Mouse (Mus musculus) C2C12 (cell line): ENCODE data around the gene Borcs5.

Experiments
- CEBPB ChIP-seq: IDR thresholded peaks from one replicate; pipeline ENCODE4 v1.6.1; 2011; ENCODE audit warnings: low read depth, mild to moderate bottlenecking, control low read depth, moderate library complexity
- CTCF ChIP-seq: IDR thresholded peaks from one replicate; pipeline ENCODE4 v1.5.1; 2011; ENCODE audit not compliant: control insufficient read depth, insufficient read depth, insufficient read length
- MAX ChIP-seq: IDR thresholded peaks from one replicate; pipeline ENCODE4 v1.6.1; 2011; ENCODE audit warnings: mild to moderate bottlenecking, control low read depth
- MYOD1 ChIP-seq: IDR thresholded peaks from one replicate; pipeline ENCODE4 v1.6.1; 2011; ENCODE audit warnings: low read depth; ENCODE audit not compliant: control insufficient read depth, insufficient read length
- MYOG ChIP-seq: IDR thresholded peaks from one replicate; pipeline ENCODE4 v1.6.1; 2011; ENCODE audit not compliant: control insufficient read depth, insufficient read length; ENCODE audit errors: extremely low read depth
- USF1 ChIP-seq: IDR thresholded peaks from one replicate; pipeline ENCODE4 v1.6.1; 2011; ENCODE audit warnings: low read depth, mild to moderate bottlenecking, control low read depth, moderate library complexity

GRCm38 (mm10) chr6:134614322-134614721 is 25.0 kb upstream of the Borcs5 start:
- TF ChIP-seq CTCF (no peak), MAX (no peak), MYOD1 (no peak), CEBPB (no peak), USF1 (no peak), MYOG (no peak)
